In the genomic region with DNA sequence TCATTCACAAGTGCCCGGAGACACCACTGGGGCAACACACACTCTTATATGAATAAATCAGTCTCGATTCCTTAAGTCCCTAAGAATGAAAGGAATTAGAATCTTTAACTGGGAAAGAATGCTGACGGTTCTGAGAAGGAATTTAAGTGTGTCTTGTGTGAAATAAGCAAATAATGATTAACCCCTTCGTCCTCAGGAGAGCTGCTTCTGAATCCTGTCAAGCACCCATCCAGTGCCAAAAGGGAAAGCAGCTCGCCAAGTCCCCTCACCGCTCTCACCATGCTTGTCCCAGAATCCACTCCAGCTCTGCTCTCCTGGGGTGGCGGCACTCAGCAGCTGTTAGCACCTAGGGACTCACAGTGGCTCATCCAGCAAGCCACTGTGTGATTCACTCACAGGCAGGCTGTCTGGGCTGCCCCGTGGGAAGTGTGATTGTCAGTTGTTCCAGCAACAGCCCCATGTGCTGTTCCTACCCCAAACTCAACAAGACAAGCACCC, we compare ENCODE assay signal across 9 mouse cellular contexts. TPM values are rescaled to one million over a fixed set of nuclear protein-coding genes. Genes with fewer than 3 reads are reported as not detected.
DNase-seq lines count a peak whose midpoint lies in the region; ATAC-seq and TF ChIP-seq lines count a peak whose summit lies in the region.
"Had no signal": no experiment of that assay in that cellular context is flagged by ENCODE, and none has a peak within 500 bp of the region (broad histone marks: within the 10 kb centered on the region; RNA-seq: fewer than 3 reads in every experiment).

No protein-coding gene starts in this region.

- H3K27me3 ChIP-seq in Patski = no peaks in the 10 kb centered on the region

- no peak for TF ChIP-seq CTCF in left cerebral cortex, adult 2 months (IDR thresholded peaks at IDR 0.05)
- TF ChIP-seq CTCF in Patski (IDR thresholded peaks at IDR 0.05) = no peak

- POLR2A ChIA-PET in Patski (lab: Charles Lee) = interaction anchor here (1.2 kb wide), 1 partner anchor 12 kb away, joined by 3 read pairs; no protein-coding TSS in a partner anchor

- in situ Hi-C loops in Patski (cut with MboI; ENCODE audit: low pct_unique_long_range_greater_than_20kb) = loop anchor here (5.0 kb wide), 1 partner anchor 34 kb away; no protein-coding TSS in a partner anchor

- CTCF ChIA-PET in Patski (lab: Charles Lee) = interaction anchor here (1.1 to 2.7 kb wide), 8 partner anchors 11 to 46 kb away, joined by 3 to 11 read pairs (median 5); no protein-coding TSS in a partner anchor

- no peak overlapping the region for H3K27ac ChIP-seq in left cerebral cortex, adult 2 months

- DNase-seq in left cerebral cortex, adult 2 months (ENCODE audit: extremely low spot score in 1 of 2, low spot score in 2 of 2) = peak; percentile 40 to 43
- no peak for DNase-seq in left cerebral cortex, postnatal 10 days (ENCODE audit: extremely low spot score in 1 of 2, low spot score in 2 of 2)
- peak; percentile 94 for DNase-seq in Patski (ENCODE audit: low read depth, low spot score)
- peak; percentile 68 for DNase-seq in heart, postnatal 4 days
- DNase-seq in lung, postnatal 4 days = peak; percentile 65 to 84
- no peak for DNase-seq in thymus, postnatal 4 days
- no peak for DNase-seq in layer of hippocampus, postnatal 10 days (ENCODE audit: low spot score in 2 of 2)
- DNase-seq: adrenal gland, adult 8-10 months had no signal

- peak; percentile 83 for ATAC-seq in Patski

- H3K4me3 ChIP-seq in left cerebral cortex, adult 2 months = no peak overlapping the region
- H3K4me3 ChIP-seq: erythroblast, embryonic 14.5 days had no signal

- intact Hi-C loops in left cerebral cortex, adult 2 months (cut with DNase I) = no loop called here
- intact Hi-C loops in left cerebral cortex, postnatal 10 days (cut with DNase I) = no loop called here

RNA-seq across cellular contexts. Expression of a gene that starts 7.4 kb away (rescaled TPM):
- 10 to 100 TPM; 77.9 to 84.3 TPM for total RNA-seq in left cerebral cortex, adult 2 months (2021)
- 100 to 1,000 TPM; 117 to 122 TPM for total RNA-seq in left cerebral cortex, postnatal 10 days (2021)
- polyA plus RNA-seq in Patski (2021) = 160 TPM
- 100 to 1,000 TPM in 1 of 2 experiments, 10 to 100 TPM in 1; 92.4 to 108 TPM for total RNA-seq in heart, postnatal 4 days (2021)
- 100 to 1,000 TPM; 104 TPM for total RNA-seq in layer of hippocampus, postnatal 10 days (2021)

Comparison
In these comparisons a context has a peak if more than half of its experiments do, and no peak if none do; other contexts are left out.
1. DNase-seq: peak in left cerebral cortex, adult 2 months (2 of 2), Patski (single experiment), heart, postnatal 4 days (single experiment) and lung, postnatal 4 days (2 of 2); none in left cerebral cortex, postnatal 10 days (0 of 2), thymus, postnatal 4 days (single experiment) and layer of hippocampus, postnatal 10 days (0 of 2).